Mouse (Mus musculus) embryonic fibroblast, embryonic 13.5 days (primary cell): ENCODE measurements around the gene Cry2.

Experiments
- CTCF ChIP-seq: IDR thresholded peaks from 2 replicates; pipeline ENCODE4 v1.5.1; 2011; ENCODE audit warnings: mild to moderate bottlenecking, control low read depth, low read length, moderate library complexity, borderline replicate concordance; ENCODE audit not compliant: insufficient read depth
- POLR2A ChIP-seq: IDR thresholded peaks from 2 replicates; pipeline ENCODE4 v1.6.1; 2011; ENCODE audit warnings: low read depth, mild to moderate bottlenecking, control low read depth, low read length, moderate library complexity

GRCm38 (mm10) chr2:92475711-92476110 lies 41.9 kb upstream of the Cry2 start:
- no peak for TF ChIP-seq POLR2A
- no peak for TF ChIP-seq CTCF
